Mouse (Mus musculus) activated CD4-positive, CD25-positive, alpha-beta regulatory T cell (primary cell): ENCODE results near the gene Zc3h14. TPM values are rescaled to one million over a fixed set of nuclear protein-coding genes. Genes with fewer than 3 reads are reported as not detected.

Experiments
- polyA plus RNA-seq, 2 experiments: library from polyadenylated mRNA; unstranded; fragments of 100-300 nt; shearing (Covaris generic); gene quantifications; one replicate each; pipeline ENCODE4 v1.2.1; 2017

Zc3h14 gene
- 100 to 1,000 TPM; 122 to 137 TPM for polyA plus RNA-seq

DNA sequence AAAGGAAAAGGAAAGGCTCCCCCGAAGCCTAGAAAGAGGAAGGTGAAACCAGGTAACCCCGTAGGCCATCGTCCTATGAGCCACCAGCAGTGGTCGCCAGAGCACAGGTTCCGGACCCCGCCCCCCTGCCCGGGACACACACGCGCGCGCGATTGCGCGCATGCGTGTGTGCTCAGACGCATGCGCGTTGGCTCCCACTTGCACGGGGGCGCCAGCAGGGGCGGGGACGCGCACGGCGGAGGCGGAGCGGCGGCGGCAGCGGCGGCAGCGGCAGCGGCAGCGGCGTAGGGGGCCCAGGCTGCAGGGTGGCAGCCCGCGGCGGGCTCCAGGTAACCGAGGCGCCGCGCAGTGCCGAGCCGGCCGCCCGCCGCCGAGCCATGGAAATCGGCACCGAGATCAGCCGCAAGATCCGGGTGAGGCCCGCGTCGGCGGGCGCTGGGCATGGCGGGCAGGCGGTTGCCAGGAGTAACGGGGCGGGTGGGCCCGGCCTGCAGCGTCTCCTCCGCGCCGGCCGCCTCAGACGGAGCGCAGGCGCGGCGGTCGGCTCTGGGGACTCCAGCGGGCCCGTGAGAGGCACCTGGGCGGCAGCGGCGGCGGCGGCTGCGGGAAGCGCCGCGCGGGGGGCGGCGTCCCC, at the start of gene Zc3h14:
Zc3h14 (plus strand) TSS at position 219 of the 634 bp plus-strand sequence.

GRCm38 (mm10) chr12:98736951-98737800, 9.6 kb upstream of the Zc3h14 start, which contains the start of gene Ptpn21:
TSS of gene Ptpn21 (minus strand) at chr12:98737405.

Other genes with a start within 250 kb of the Zc3h14 start
- gene Kcnk10, start 168.7 kb upstream of the Zc3h14 start, polyA plus RNA-seq, result under 1 TPM in 1 of 2 experiments, not detected in 1; 0.32 TPM
- gene Spata7, start 118.8 kb upstream of the Zc3h14 start, polyA plus RNA-seq, result 1 to 10 TPM in 1 of 2 experiments, not detected in 1; 1.6 TPM
- gene Ptpn21, start 9.6 kb upstream of the Zc3h14 start, polyA plus RNA-seq, result 1 to 10 TPM; 2.0 to 2.9 TPM
- gene Eml5, start 154.5 kb downstream of the Zc3h14 start, polyA plus RNA-seq, result 1 to 10 TPM; 3.9 to 6.5 TPM
- gene Ttc8, start 173.6 kb downstream of the Zc3h14 start, polyA plus RNA-seq, result 1 to 10 TPM; 1.3 to 2.3 TPM